Mouse (Mus musculus) erythroblast, embryonic 14.5 days (primary cell): ENCODE data around the gene Pitpnc1.

Source experiments
- GATA1 ChIP-seq: IDR thresholded peaks from 2 replicates; pipeline ENCODE4 v1.6.1; 2012; ENCODE audit warnings: low read length, inconsistent platforms, mixed read lengths
- TAL1 ChIP-seq: IDR thresholded peaks from 3 replicates; pipeline ENCODE4 v1.6.1; 2012; ENCODE audit warnings: low read length, inconsistent platforms, mixed read lengths

GRCm38 (mm10) chr11:107254181-107254580 is 216.3 kb downstream of the Pitpnc1 start:
- TF ChIP-seq GATA1 (no peak), TAL1 (no peak)
